Mouse (Mus musculus) stomach, postnatal 0 days (tissue): ENCODE results near the gene Aph1a. TPM values are rescaled to one million over a fixed set of nuclear protein-coding genes. Genes with fewer than 3 reads are reported as not detected.

ENCODE experiments used
- ATAC-seq: fragments of 200-750 bp; cut with Nextera tagmentation; 2 replicates; pipeline ENCODE4 v1.8.0; 2017; ENCODE audit not compliant: low FRiP score, low TSS enrichment
- DNase-seq: peaks from one replicate; pipeline ENCODE4 v3.0.0-alpha.2; 2016; ENCODE audit warnings: low spot score
- H3K27ac ChIP-seq: fragments of 300-500 bp; sonication (generic); replicated peaks from 2 replicates; pipeline ENCODE4 v1.5.1; 2014; ENCODE audit warnings: mild to moderate bottlenecking, control low read depth
- H3K27me3 ChIP-seq: fragments of 300-500 bp; sonication (generic); 2 replicates; pipeline ENCODE4 v1.6.1; 2014; ENCODE audit warnings: low read length; ENCODE audit not compliant: control insufficient read depth, insufficient read depth
- H3K36me3 ChIP-seq: fragments of 300-500 bp; sonication (generic); 2 replicates; pipeline ENCODE4 v1.6.1; 2014; ENCODE audit warnings: low read length, mixed read lengths; ENCODE audit not compliant: control insufficient read depth, insufficient read depth
- H3K4me1 ChIP-seq: fragments of 300-500 bp; sonication (generic); replicated peaks from 2 replicates; pipeline ENCODE4 v1.6.1; 2014; ENCODE audit warnings: antibody characterized with exemption; ENCODE audit not compliant: control insufficient read depth, insufficient read depth
- H3K4me2 ChIP-seq: fragments of 300-500 bp; sonication (generic); replicated peaks from 2 replicates; pipeline ENCODE4 v1.6.1; 2014; ENCODE audit warnings: low read depth, mild to moderate bottlenecking, control low read depth, moderate library complexity
- H3K4me3 ChIP-seq: fragments of 300-500 bp; sonication (generic); 2 replicates; pipeline ENCODE4 v1.5.1; 2014; ENCODE audit warnings: low read depth, low read length, control low read depth
- H3K9ac ChIP-seq: fragments of 300-500 bp; sonication (generic); 2 replicates; pipeline ENCODE4 v1.6.1; 2014; ENCODE audit warnings: mild to moderate bottlenecking, low read length, control low read depth, mixed read lengths
- H3K9me3 ChIP-seq: fragments of 300-500 bp; sonication (generic); 2 replicates; pipeline ENCODE4 v1.6.1; 2016; ENCODE audit warnings: low read length; ENCODE audit not compliant: control insufficient read depth
- CTCF ChIP-seq: IDR thresholded peaks from 2 replicates; pipeline ENCODE4 v1.5.1; 2016; ENCODE audit warnings: antibody characterized with exemption, low read depth, mild to moderate bottlenecking, moderate library complexity
- EP300 ChIP-seq: optimal IDR thresholded peaks from 2 replicates; pipeline ENCODE3; 2016; ENCODE audit warnings: antibody characterized with exemption
- WGBS: fragments of 180-500 bp; shearing (Covaris S2); extraction: QIAGEN DNeasy Blood & Tissue Kit; methylation state at CpG from one replicate; pipeline ENCODE4 v1.1.7; 2014; 5-methylcytosine and 5-hydroxymethylcytosine counted together
- polyA plus RNA-seq: library from polyadenylated mRNA; unstranded; fragments of >200 nt; fragmentation: Nextera tagmentation; extraction: Ambion mirVana; gene quantifications from 2 replicates; pipeline ENCODE4 v1.2.1, GENCODE M21; 2015

Gene Aph1a
- polyA plus RNA-seq, 1 experiment from 2014 or later: 37.6 TPM

DNA sequence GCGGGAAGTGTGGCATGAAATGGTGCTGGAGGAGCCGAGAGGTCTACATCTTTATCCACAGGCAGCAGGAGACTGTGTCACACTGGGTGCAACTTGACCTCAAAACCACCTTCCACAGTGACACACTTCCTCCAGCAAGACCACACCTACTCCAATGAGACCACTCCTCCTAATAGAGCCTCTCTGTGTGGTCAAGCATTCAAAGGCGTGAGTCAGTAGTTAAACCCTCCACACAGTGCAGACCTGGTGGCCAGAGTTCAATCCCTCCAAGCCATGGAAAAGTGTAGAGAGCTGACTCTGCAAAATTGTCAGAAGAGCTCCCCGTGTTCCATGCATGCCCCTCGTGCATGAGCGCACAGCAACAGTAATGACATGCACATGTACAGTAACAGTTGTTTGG, 49.0 kb downstream of the Aph1a start:
- H3K27ac ChIP-seq: no peak overlapping the region
- WGBS: 75% methylated on average over 6 of the region's 6 CpGs
- DNase-seq (no peak), ATAC-seq (peak; percentile 49; the same call in 1 of the 2 replicates)
- TF ChIP-seq EP300: no peak
- no peak for TF ChIP-seq CTCF
- H3K4me1 ChIP-seq: no peaks in the 10 kb centered on the region
- H3K36me3 ChIP-seq: peaks cover 22% of the 10 kb centered on the region
- no peaks in the 10 kb centered on the region for H3K9me3 ChIP-seq
- no peak overlapping the region for H3K9ac ChIP-seq
- H3K27me3 ChIP-seq: no peaks in the 10 kb centered on the region
- H3K4me2 ChIP-seq: no peak overlapping the region
- H3K4me3 ChIP-seq: no peak overlapping the region

DNA sequence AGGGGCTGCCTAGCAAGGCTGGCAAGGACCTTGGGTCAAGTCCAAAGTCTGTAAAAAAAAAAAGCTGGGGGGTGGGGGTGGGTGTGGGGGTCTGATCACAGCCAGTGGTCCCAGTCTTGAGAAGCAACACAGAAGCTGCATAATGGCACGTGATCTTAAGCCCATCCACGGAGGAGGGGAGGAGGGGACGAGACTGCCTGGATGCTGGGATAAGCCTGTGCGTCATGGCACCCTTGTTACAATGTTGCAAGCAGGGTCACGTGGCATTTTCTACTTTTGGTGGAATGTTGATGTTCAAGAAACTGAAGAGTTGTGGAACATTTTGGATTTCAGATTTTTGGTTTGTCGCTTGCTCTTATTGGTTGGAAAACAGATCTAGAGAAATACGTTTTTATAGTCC, 49.5 kb downstream of the Aph1a start:
- Histone ChIP-seq H3K9me3 (no peaks in the 10 kb centered on the region), H3K4me1 (no peaks in the 10 kb centered on the region), H3K27ac (no peak overlapping the region), H3K4me3 (no peak overlapping the region), H3K27me3 (no peaks in the 10 kb centered on the region), H3K4me2 (no peak overlapping the region), H3K9ac (no peak overlapping the region), H3K36me3 (peaks cover 19% of the 10 kb centered on the region)
- WGBS: 95% methylated on average over 7 of the region's 7 CpGs
- DNase-seq (no peak), ATAC-seq (no peak)
- TF ChIP-seq EP300 (no peak), CTCF (no peak)

DNA sequence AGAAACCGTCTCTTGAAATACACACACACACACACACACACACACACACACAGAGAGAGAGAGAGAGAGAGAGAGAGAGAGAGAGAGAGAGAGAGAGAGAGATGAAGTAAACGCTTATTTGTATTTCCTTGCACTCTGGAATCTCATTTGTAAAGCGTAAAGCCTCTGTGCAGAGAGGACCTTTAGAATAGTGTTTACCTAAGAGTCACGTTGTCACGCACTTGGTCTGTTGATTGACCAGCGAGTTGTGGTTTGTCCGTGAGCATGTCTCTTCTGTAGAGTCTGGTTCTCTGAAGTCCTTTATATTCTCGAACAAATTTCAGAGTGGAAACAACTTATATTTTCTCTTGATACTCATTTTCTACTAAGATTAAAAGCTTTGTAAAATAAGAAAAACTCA, 51.0 kb downstream of the Aph1a start:
- H3K4me2 ChIP-seq: no peak overlapping the region
- no peak overlapping the region for H3K9ac ChIP-seq
- no peak overlapping the region for H3K4me3 ChIP-seq
- ATAC-seq (no peak), DNase-seq (no peak)
- WGBS: 73% methylated on average over 8 of the region's 8 CpGs
- peaks cover 12% of the 10 kb centered on the region for H3K36me3 ChIP-seq
- no peaks in the 10 kb centered on the region for H3K27me3 ChIP-seq
- no peak for TF ChIP-seq CTCF
- TF ChIP-seq EP300: no peak
- no peak overlapping the region for H3K27ac ChIP-seq
- no peaks in the 10 kb centered on the region for H3K9me3 ChIP-seq
- H3K4me1 ChIP-seq: no peaks in the 10 kb centered on the region

DNA sequence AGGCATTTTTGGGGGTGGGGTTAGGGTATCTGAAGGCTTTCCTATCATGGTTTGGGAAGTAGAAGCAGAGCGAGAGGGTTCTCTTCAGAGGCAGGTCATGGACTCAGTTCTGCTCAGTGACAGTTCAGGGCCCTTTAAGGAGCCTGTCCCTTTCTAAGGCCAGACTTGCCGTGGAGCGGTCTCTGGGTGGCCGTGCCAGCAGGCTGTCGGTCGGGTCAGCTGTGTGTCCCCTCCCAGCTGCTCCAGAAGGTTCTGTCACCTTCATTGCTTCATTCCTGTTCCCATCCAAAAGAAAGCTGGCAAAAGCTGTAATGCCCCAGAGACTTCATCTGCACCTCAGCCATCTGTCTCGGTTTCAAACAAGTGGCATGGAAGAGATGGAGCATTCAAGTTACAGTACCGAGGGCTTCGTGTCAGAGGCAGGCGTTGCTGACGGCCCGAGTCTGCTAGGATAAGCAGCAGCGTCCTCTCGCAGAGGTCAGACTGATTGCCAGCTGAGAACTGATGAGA, 52.0 kb downstream of the Aph1a start:
- no peaks in the 10 kb centered on the region for H3K27me3 ChIP-seq
- H3K9me3 ChIP-seq: no peaks in the 10 kb centered on the region
- no peak for ATAC-seq
- no peak overlapping the region for H3K4me3 ChIP-seq
- DNase-seq: no peak
- H3K9ac ChIP-seq: no peak overlapping the region
- H3K4me2 ChIP-seq: no peak overlapping the region
- peaks cover 7% of the 10 kb centered on the region for H3K36me3 ChIP-seq
- WGBS: 88% methylated on average over 14 of the region's 14 CpGs
- no peak for TF ChIP-seq EP300
- TF ChIP-seq CTCF: no peak
- H3K4me1 ChIP-seq: no peaks in the 10 kb centered on the region
- H3K27ac ChIP-seq: no peak overlapping the region

Other genes starting within 250 kb of the Aph1a start
- gene Mcl1, start 235.2 kb upstream of the Aph1a start, polyA plus RNA-seq: 57.9 and 59.2 TPM in 2 replicates
- gene Adamtsl4, start 206.1 kb upstream of the Aph1a start, polyA plus RNA-seq: 9.4 and 10.4 TPM in 2 replicates
- 254 and 328 TPM in 2 replicates for gene Ecm1, start 154.4 kb upstream of the Aph1a start, polyA plus RNA-seq
- gene Tars2, start 133.8 kb upstream of the Aph1a start, polyA plus RNA-seq: 22.4 and 24.4 TPM in 2 replicates
- gene Rprd2, start 75.1 kb upstream of the Aph1a start, polyA plus RNA-seq: 11.1 and 12.0 TPM in 2 replicates
- 12.9 and 13.8 TPM in 2 replicates for gene Prpf3, start 38.1 kb upstream of the Aph1a start, polyA plus RNA-seq
- gene Mrps21, start 22.4 kb upstream of the Aph1a start, polyA plus RNA-seq: 283 and 301 TPM in 2 replicates
- gene Ciart, start 11.7 kb upstream of the Aph1a start, polyA plus RNA-seq: 2.3 and 3.2 TPM in 2 replicates
- 14.2 and 14.8 TPM in 2 replicates for gene BC028528, start 2.0 kb upstream of the Aph1a start, polyA plus RNA-seq
- gene Car14, start 10.7 kb downstream of the Aph1a start, polyA plus RNA-seq: 0.68 and 1.1 TPM in 2 replicates
- 60.4 and 67.2 TPM in 2 replicates for gene Anp32e, start 35.3 kb downstream of the Aph1a start, polyA plus RNA-seq
- gene Plekho1, start 102.0 kb downstream of the Aph1a start, polyA plus RNA-seq: 26.1 and 30.6 TPM in 2 replicates
- gene Vps45, start 164.5 kb downstream of the Aph1a start, polyA plus RNA-seq: 28.0 and 32.1 TPM in 2 replicates
- gene Otud7b, start 210.6 kb downstream of the Aph1a start, polyA plus RNA-seq: 12.3 and 14.5 TPM in 2 replicates